Mouse (Mus musculus) embryonic facial prominence, embryonic 13.5 days (tissue): ENCODE data around the gene Cct6b. TPM values are rescaled to one million over a fixed set of nuclear protein-coding genes. Genes with fewer than 3 reads are reported as not detected.
"Not testable (repeated sequence)": the region's sequence is repeated elsewhere in the genome, so short reads cannot be mapped to it uniquely, and the experiment has no call there.

Experiments used
- ATAC-seq: fragments of 200-750 bp; cut with Nextera tagmentation; 2 replicates; pipeline ENCODE4 v1.8.0; 2017; ENCODE audit warnings: low read depth; ENCODE audit not compliant: insufficient number of reproducible peaks, insufficient read depth, low FRiP score, low TSS enrichment
- H3K27ac ChIP-seq: fragments of 300-500 bp; sonication (generic); 2 replicates; pipeline ENCODE4 v1.5.1; 2015; ENCODE audit warnings: moderate library complexity, mild to moderate bottlenecking, inconsistent platforms
- H3K27me3 ChIP-seq: fragments of 300-500 bp; sonication (generic); 2 replicates; pipeline ENCODE4 v1.6.1; 2015; ENCODE audit warnings: mild to moderate bottlenecking, inconsistent platforms
- H3K36me3 ChIP-seq: fragments of 300-500 bp; sonication (generic); 2 replicates; pipeline ENCODE4 v1.6.1; 2015; ENCODE audit warnings: mild to moderate bottlenecking, inconsistent platforms
- H3K4me1 ChIP-seq: fragments of 300-500 bp; sonication (generic); 2 replicates; pipeline ENCODE4 v1.6.1; 2015; ENCODE audit warnings: inconsistent platforms
- H3K4me2 ChIP-seq: fragments of 300-500 bp; sonication (generic); 2 replicates; pipeline ENCODE4 v1.6.1; 2015; ENCODE audit warnings: moderate library complexity, mild to moderate bottlenecking, inconsistent platforms
- H3K4me3 ChIP-seq: fragments of 300-500 bp; sonication (generic); 2 replicates; pipeline ENCODE4 v1.5.1; 2015; ENCODE audit warnings: mild to moderate bottlenecking, inconsistent platforms
- H3K9ac ChIP-seq: fragments of 300-500 bp; sonication (generic); 2 replicates; pipeline ENCODE4 v1.6.1; 2015; ENCODE audit warnings: mild to moderate bottlenecking, inconsistent platforms
- H3K9me3 ChIP-seq: fragments of 300-500 bp; sonication (generic); 2 replicates; pipeline ENCODE4 v1.6.1; 2016; ENCODE audit warnings: inconsistent platforms
- WGBS: fragments of 180-500 bp; shearing (Covaris S2); methylation state at CpG from one replicate; pipeline ENCODE4 v1.1.7; 2015; ENCODE audit warnings: mixed read lengths; 5-methylcytosine and 5-hydroxymethylcytosine counted together
- polyA plus RNA-seq: library from polyadenylated mRNA; unstranded; fragments of >200 nt; fragmentation: Nextera tagmentation; extraction: Ambion mirVana; gene quantifications from 2 replicates; pipeline ENCODE4 v1.2.1, GENCODE M21; 2015

Cct6b gene
- polyA plus RNA-seq, 1 experiment from 2014 or later, result 0.52 TPM

- H3K9ac ChIP-seq, result no peak overlapping the region
- no peak overlapping the region for H3K4me2 ChIP-seq
- no peaks in the 10 kb centered on the region for H3K36me3 ChIP-seq
- H3K27me3 ChIP-seq, result no peaks in the 10 kb centered on the region
- H3K27ac ChIP-seq, result no peak overlapping the region
- H3K4me1 ChIP-seq, result peaks cover 22% of the 10 kb centered on the region
- no peak overlapping the region for H3K4me3 ChIP-seq
- 69% methylated on average over 7 of the region's 7 CpGs for whole genome bisulfite sequencing
- H3K9me3 ChIP-seq, result no peaks in the 10 kb centered on the region
- ATAC-seq, result no peak
These were observed 68.2 kb downstream of the Cct6b start for GRCm38 (mm10) chr11:82695930-82696329.

DNA sequence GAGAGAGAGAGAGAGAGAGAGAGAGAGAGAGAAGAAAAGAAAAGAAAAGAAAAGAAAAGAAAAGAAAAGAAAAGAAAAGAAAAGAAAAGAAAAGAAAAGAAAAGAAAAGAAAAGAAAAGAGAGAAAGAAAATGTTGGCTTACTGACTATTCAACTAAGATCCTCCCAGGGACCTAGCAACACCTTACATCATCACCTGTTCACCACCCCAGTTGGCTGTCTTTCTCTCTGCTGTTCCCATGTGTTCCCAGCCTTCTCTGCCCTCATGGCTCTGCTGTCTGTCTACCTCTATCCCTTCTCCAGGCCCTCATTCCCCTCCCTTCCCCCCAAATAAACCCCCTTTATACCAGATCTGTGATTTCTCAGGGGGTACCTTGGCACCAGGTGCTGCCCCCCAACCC is 69.2 kb downstream of the Cct6b start:
- not testable (repeated sequence) for H3K36me3 ChIP-seq, H3K4me3 ChIP-seq, ATAC-seq, H3K27ac ChIP-seq, H3K9ac ChIP-seq, H3K4me2 ChIP-seq, H3K27me3 ChIP-seq, H3K9me3 ChIP-seq
- peaks cover 28% of the 10 kb centered on the region for H3K4me1 ChIP-seq

- WGBS, result 29% methylated on average over 6 of the region's 6 CpGs
- peak overlapping the region; percentile 91 for H3K27ac ChIP-seq
- no peak overlapping the region for H3K4me3 ChIP-seq
- H3K4me1 ChIP-seq, result peaks cover 28% of the 10 kb centered on the region
- H3K9me3 ChIP-seq, result no peaks in the 10 kb centered on the region
- H3K36me3 ChIP-seq, result no peaks in the 10 kb centered on the region
- H3K27me3 ChIP-seq, result no peaks in the 10 kb centered on the region
- no peak overlapping the region for H3K9ac ChIP-seq
- H3K4me2 ChIP-seq, result peak overlapping the region; percentile 16; the same call in 1 of the 2 replicates
- ATAC-seq, result no peak
These were observed 71.5 kb downstream of the Cct6b start for GRCm38 (mm10) chr11:82692668-82693067.

DNA sequence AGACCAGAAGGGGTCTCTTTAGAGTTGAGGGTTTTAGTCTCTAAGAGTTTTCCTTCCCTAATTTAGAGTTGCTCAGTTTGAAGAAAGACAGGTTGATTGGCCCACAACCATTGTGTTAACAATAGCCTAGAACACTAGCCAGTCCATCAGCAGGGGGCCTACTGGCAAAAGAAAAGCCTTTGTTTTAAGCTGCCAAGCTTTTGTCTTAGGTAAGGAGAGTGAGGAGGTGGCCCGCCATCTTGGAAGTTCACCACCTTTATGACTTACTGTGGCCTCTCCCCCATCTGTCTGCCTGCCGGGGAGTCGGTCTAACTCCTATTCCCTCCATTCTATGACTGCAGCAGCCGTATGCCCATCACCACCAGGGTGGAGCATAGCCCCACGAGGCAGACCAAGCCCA is 73.6 kb downstream of the Cct6b start:
- no peaks in the 10 kb centered on the region for H3K27me3 ChIP-seq
- H3K36me3 ChIP-seq, result no peaks in the 10 kb centered on the region
- WGBS, result 63% methylated on average over 5 of the region's 5 CpGs
- no peak overlapping the region for H3K9ac ChIP-seq
- no peak overlapping the region for H3K27ac ChIP-seq
- ATAC-seq, result no peak
- peaks cover 31% of the 10 kb centered on the region for H3K4me1 ChIP-seq
- H3K4me2 ChIP-seq, result no peak overlapping the region
- no peaks in the 10 kb centered on the region for H3K9me3 ChIP-seq
- no peak overlapping the region for H3K4me3 ChIP-seq

DNA sequence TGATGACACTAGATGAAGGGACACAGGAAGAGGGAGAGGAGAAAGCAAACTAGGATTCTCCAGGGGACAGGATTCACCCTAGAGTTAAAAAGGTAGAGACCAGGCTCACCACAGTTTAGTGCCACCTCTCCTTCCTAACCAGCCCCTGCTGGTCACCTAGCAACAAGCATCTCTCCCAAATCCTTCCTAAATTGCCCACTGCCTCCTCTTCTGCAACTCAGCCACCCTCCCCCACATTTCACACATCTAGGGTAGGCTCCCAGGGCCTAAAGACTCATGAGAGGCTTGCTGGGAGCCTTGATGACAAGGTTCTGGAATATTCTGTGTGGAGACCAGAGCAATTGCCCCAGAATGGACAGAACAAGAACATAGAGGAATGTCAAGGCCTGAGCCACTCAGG is 76.5 kb downstream of the Cct6b start:
- no peaks in the 10 kb centered on the region for H3K9me3 ChIP-seq
- H3K27ac ChIP-seq, result no peak overlapping the region
- no peak overlapping the region for H3K9ac ChIP-seq
- H3K27me3 ChIP-seq, result peaks cover 2% of the 10 kb centered on the region; the same call in 1 of the 2 replicates
- no peak overlapping the region for H3K4me3 ChIP-seq
- no peak overlapping the region for H3K4me2 ChIP-seq
- H3K4me1 ChIP-seq, result peaks cover 43% of the 10 kb centered on the region
- no peak for ATAC-seq
- H3K36me3 ChIP-seq, result no peaks in the 10 kb centered on the region

DNA sequence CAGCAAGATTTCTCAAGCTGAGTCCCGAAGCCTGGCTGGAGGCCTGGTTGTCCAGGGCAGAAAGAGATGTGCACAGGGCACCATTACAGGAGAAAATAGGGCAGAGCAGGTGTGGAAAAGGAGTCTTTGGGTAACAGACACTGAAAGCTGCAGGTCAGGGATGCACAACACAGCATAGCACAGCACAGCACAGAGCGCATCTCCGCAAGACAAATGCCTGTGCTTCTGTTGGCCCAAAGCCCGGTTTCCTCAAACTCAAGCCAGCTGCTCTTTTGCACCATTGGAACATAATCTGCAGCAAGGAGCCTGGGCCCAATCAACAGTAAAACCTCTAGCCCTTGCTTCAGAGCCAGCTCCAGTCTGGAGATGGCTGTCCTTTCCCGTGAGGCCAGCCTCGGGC is 79.4 kb downstream of the Cct6b start:
- peaks cover 21% of the 10 kb centered on the region for H3K4me1 ChIP-seq
- H3K4me2 ChIP-seq, result peak overlapping the region; percentile 15
- H3K9ac ChIP-seq, result no peak overlapping the region
- no peaks in the 10 kb centered on the region for H3K36me3 ChIP-seq
- 31% methylated on average over 6 of the region's 6 CpGs for WGBS
- no peak overlapping the region for H3K4me3 ChIP-seq
- no peaks in the 10 kb centered on the region for H3K9me3 ChIP-seq
- peaks cover 2% of the 10 kb centered on the region; the same call in 1 of the 2 replicates for H3K27me3 ChIP-seq
- peak; percentile 52; the same call in 1 of the 2 replicates for ATAC-seq
- H3K27ac ChIP-seq, result peak overlapping the region; percentile 84

GRCm38 (mm10) chr11:82683765-82684505 is 80.2 kb downstream of the Cct6b start:
- no peak overlapping the region for H3K9ac ChIP-seq
- WGBS, result 50% methylated on average over 12 of the region's 12 CpGs
- H3K27ac ChIP-seq, result peak overlapping the region; percentile 84
- H3K36me3 ChIP-seq, result no peaks in the 10 kb centered on the region
- H3K4me2 ChIP-seq, result no peak overlapping the region; the same call in 1 of the 2 replicates
- H3K4me3 ChIP-seq, result no peak overlapping the region
- H3K27me3 ChIP-seq, result peaks cover 2% of the 10 kb centered on the region; the same call in 1 of the 2 replicates
- no peaks in the 10 kb centered on the region for H3K9me3 ChIP-seq
- H3K4me1 ChIP-seq, result peaks cover 21% of the 10 kb centered on the region
- ATAC-seq, result no peak; the same call in 1 of the 2 replicates

DNA sequence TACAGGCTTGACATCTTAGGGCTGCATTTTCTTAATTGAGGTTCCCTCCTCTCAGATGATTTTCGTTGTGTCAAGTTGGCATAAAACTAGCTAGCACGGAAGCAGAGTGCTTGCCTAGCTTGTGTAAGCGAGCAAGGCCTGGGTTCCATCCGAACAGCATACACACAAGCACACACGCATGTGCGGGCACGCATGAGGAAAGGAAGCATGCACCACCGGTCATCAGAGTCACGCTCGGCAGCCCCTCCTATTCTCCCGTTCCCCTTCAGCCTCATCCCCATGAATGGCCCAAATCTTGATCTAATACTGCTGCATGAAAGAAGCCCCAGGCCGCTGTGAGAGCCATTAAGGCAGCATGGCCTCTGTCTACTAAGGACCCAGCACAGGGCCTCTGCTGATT is 85.6 kb downstream of the Cct6b start:
- Histone ChIP-seq H3K4me1 (no peaks in the 10 kb centered on the region), H3K4me3 (no peak overlapping the region), H3K9me3 (no peaks in the 10 kb centered on the region), H3K4me2 (no peak overlapping the region), H3K27ac (no peak overlapping the region), H3K27me3 (peaks cover 2% of the 10 kb centered on the region; the same call in 1 of the 2 replicates), H3K36me3 (no peaks in the 10 kb centered on the region), H3K9ac (no peak overlapping the region)
- WGBS, result 66% methylated on average over 12 of the region's 12 CpGs
- ATAC-seq, result no peak

Other genes with a start within 250 kb of the Cct6b start
- 42.0 and 42.7 TPM in 2 replicates for gene Zfp830, start within 50 bp of the Cct6b start, polyA plus RNA-seq
- 33.9 and 34.7 TPM in 2 replicates for gene Lig3, start 16.8 kb upstream of the Cct6b start, polyA plus RNA-seq
- gene Rffl, start 106.9 kb upstream of the Cct6b start, polyA plus RNA-seq, result 10.2 and 11.5 TPM in 2 replicates
- gene Rad51d, start 126.3 kb upstream of the Cct6b start, polyA plus RNA-seq, result 11.7 and 12.9 TPM in 2 replicates
- gene Fndc8, start 127.8 kb upstream of the Cct6b start, polyA plus RNA-seq, result 0.15 and 0.32 TPM in 2 replicates
- gene Nle1, start 144.1 kb upstream of the Cct6b start, polyA plus RNA-seq, result 33.6 and 36.1 TPM in 2 replicates
- gene Unc45b, start 146.2 kb upstream of the Cct6b start, polyA plus RNA-seq, result 5.7 and 8.6 TPM in 2 replicates
- 0.94 and 1.8 TPM in 2 replicates for gene Slfn5, start 187.0 kb upstream of the Cct6b start, polyA plus RNA-seq
- 17.4 TPM in 2 replicates for gene Slfn9, start 227.5 kb upstream of the Cct6b start, polyA plus RNA-seq